Mouse (Mus musculus): ENCODE results near the gene Hp1bp3. TPM values are rescaled to one million over a fixed set of nuclear protein-coding genes. Genes with fewer than 3 reads are reported as not detected.
A peak's percentile ranks its signal among the peaks of the same experiment; 100 is the strongest.

Hp1bp3 gene
- polyA plus RNA-seq, 1 experiment from 2014 or later, result 133 TPM

- 48% methylated on average over 3 of the region's 3 CpGs for WGBS (ENCODE audit: missing documents)
- Histone ChIP-seq H3K4me3 (ENCODE audit: inconsistent target) (no peak overlapping the region), H3K79me2 (ENCODE audit: inconsistent target) (peaks cover 15% of the 10 kb centered on the region), H3K27ac (peak overlapping the region; percentile 52), H3K36me3 (ENCODE audit: inconsistent target) (peaks cover 7% of the 10 kb centered on the region; the same call in 1 of the 2 replicates)
Measured at GRCm38 (mm10) chr4:138213861-138214260, 2.2 kb upstream of the Hp1bp3 start.

GRCm38 (mm10) chr4:138215671-138216199 is 361 bp upstream of the Hp1bp3 start:
- Histone ChIP-seq H3K27ac (peak overlapping the region; percentile 80), H3K4me3 (ENCODE audit: inconsistent target) (peak overlapping the region; percentile 59), H3K36me3 (ENCODE audit: inconsistent target) (no peaks in the 10 kb centered on the region), H3K79me2 (ENCODE audit: inconsistent target) (peaks cover 34% of the 10 kb centered on the region)
- 55% methylated on average over 12 of the region's 13 CpGs for WGBS (ENCODE audit: missing documents)

GRCm38 (mm10) chr4:138216891-138217392 is 846 bp downstream of the Hp1bp3 start:
- peak overlapping the region; percentile 77; the same call in 1 of the 2 replicates for H3K4me3 ChIP-seq (ENCODE audit: inconsistent target)
- 0% methylated on average over 66 of the region's 68 CpGs for WGBS (ENCODE audit: missing documents)
- no peak overlapping the region for H3K27ac ChIP-seq
- 0 out of 2 replicates have a peak, but pooled peaks cover under 1% of the 10 kb centered on the region for H3K36me3 ChIP-seq (ENCODE audit: inconsistent target)
- peaks cover 46% of the 10 kb centered on the region for H3K79me2 ChIP-seq (ENCODE audit: inconsistent target)

- WGBS (ENCODE audit: missing documents), result 0% methylated on average over 13 of the region's 36 CpGs
- Histone ChIP-seq H3K4me3 (ENCODE audit: inconsistent target) (peak overlapping the region; percentile 77), H3K36me3 (ENCODE audit: inconsistent target) (peaks cover 5% of the 10 kb centered on the region; the same call in 1 of the 2 replicates), H3K27ac (peak overlapping the region; percentile 60), H3K79me2 (ENCODE audit: inconsistent target) (peaks cover 51% of the 10 kb centered on the region)
Measured at GRCm38 (mm10) chr4:138217441-138217840, 1.3 kb downstream of the Hp1bp3 start.

GRCm38 (mm10) chr4:138217951-138218685 is 2.0 kb downstream of the Hp1bp3 start:
- peaks cover 57% of the 10 kb centered on the region for H3K79me2 ChIP-seq (ENCODE audit: inconsistent target)
- H3K27ac ChIP-seq, result peak overlapping the region; percentile 60
- peaks cover 11% of the 10 kb centered on the region; the same call in 1 of the 2 replicates for H3K36me3 ChIP-seq (ENCODE audit: inconsistent target)
- peak overlapping the region; percentile 77 for H3K4me3 ChIP-seq (ENCODE audit: inconsistent target)
- WGBS (ENCODE audit: missing documents), result 59% methylated on average over 11 of the region's 11 CpGs

- peaks cover 62% of the 10 kb centered on the region for H3K79me2 ChIP-seq (ENCODE audit: inconsistent target)
- no peak overlapping the region for H3K4me3 ChIP-seq (ENCODE audit: inconsistent target)
- peaks cover 23% of the 10 kb centered on the region; the same call in 1 of the 2 replicates for H3K36me3 ChIP-seq (ENCODE audit: inconsistent target)
- 70% methylated on average over 5 of the region's 5 CpGs for WGBS (ENCODE audit: missing documents)
- no peak overlapping the region for H3K27ac ChIP-seq
Measured at GRCm38 (mm10) chr4:138219331-138219730, 3.2 kb downstream of the Hp1bp3 start.

- Histone ChIP-seq H3K79me2 (ENCODE audit: inconsistent target) (peaks cover 62% of the 10 kb centered on the region), H3K36me3 (ENCODE audit: inconsistent target) (peaks cover 34% of the 10 kb centered on the region), H3K27ac (no peak overlapping the region), H3K4me3 (ENCODE audit: inconsistent target) (no peak overlapping the region)
- WGBS (ENCODE audit: missing documents), result 62% methylated on average over 7 of the region's 7 CpGs
Measured at GRCm38 (mm10) chr4:138220761-138221160, 4.7 kb downstream of the Hp1bp3 start.

- 65% methylated on average over 5 of the region's 5 CpGs for WGBS (ENCODE audit: missing documents)
- no peak overlapping the region for H3K27ac ChIP-seq
- H3K4me3 ChIP-seq (ENCODE audit: inconsistent target), result no peak overlapping the region
- H3K36me3 ChIP-seq (ENCODE audit: inconsistent target), result peaks cover 41% of the 10 kb centered on the region
- peaks cover 62% of the 10 kb centered on the region for H3K79me2 ChIP-seq (ENCODE audit: inconsistent target)
Measured at GRCm38 (mm10) chr4:138221406-138221805, 5.3 kb downstream of the Hp1bp3 start.

GRCm38 (mm10) chr4:138222396-138222795 is 6.3 kb downstream of the Hp1bp3 start:
- peaks cover 46% of the 10 kb centered on the region for H3K36me3 ChIP-seq (ENCODE audit: inconsistent target)
- no peak overlapping the region for H3K27ac ChIP-seq
- H3K79me2 ChIP-seq (ENCODE audit: inconsistent target), result peaks cover 62% of the 10 kb centered on the region
- WGBS (ENCODE audit: missing documents), result 69% methylated on average over 5 of the region's 5 CpGs
- no peak overlapping the region for H3K4me3 ChIP-seq (ENCODE audit: inconsistent target)

GRCm38 (mm10) chr4:138223623-138224022 is 7.5 kb downstream of the Hp1bp3 start:
- no peak overlapping the region for H3K27ac ChIP-seq
- H3K36me3 ChIP-seq (ENCODE audit: inconsistent target), result peaks cover 59% of the 10 kb centered on the region
- peaks cover 49% of the 10 kb centered on the region for H3K79me2 ChIP-seq (ENCODE audit: inconsistent target)
- 33% methylated on average over 10 of the region's 10 CpGs for WGBS (ENCODE audit: missing documents)
- no peak overlapping the region for H3K4me3 ChIP-seq (ENCODE audit: inconsistent target)

GRCm38 (mm10) chr4:138246756-138247665 is 30.9 kb downstream of the Hp1bp3 start:
- peaks cover 30% of the 10 kb centered on the region for H3K36me3 ChIP-seq (ENCODE audit: inconsistent target)
- no peak overlapping the region for H3K27ac ChIP-seq
- no peaks in the 10 kb centered on the region for H3K79me2 ChIP-seq (ENCODE audit: inconsistent target)
- 58% methylated on average over 27 of the region's 27 CpGs for WGBS (ENCODE audit: missing documents)
- H3K4me3 ChIP-seq (ENCODE audit: inconsistent target), result no peak overlapping the region

- 4% methylated on average over 59 of the region's 74 CpGs for WGBS (ENCODE audit: missing documents)
- Histone ChIP-seq H3K79me2 (ENCODE audit: inconsistent target) (no peaks in the 10 kb centered on the region), H3K27ac (no peak within 1 kb of the TSS), H3K4me3 (ENCODE audit: inconsistent target) (peak within 1 kb of the TSS; percentile 12; the same call in 1 of the 2 replicates), H3K36me3 (ENCODE audit: inconsistent target) (no peaks in the 10 kb centered on the region)
Measured at GRCm38 (mm10) chr4:138250088-138250960, 34.2 kb downstream of the Hp1bp3 start, which contains the start of the genes Sh2d5 and Kif17. Sh2d5 (plus strand) TSS chr4:138250403. Kif17 (plus strand) TSS chr4:138250435.

- H3K27ac ChIP-seq, result no peak overlapping the region
- H3K36me3 ChIP-seq (ENCODE audit: inconsistent target), result no peaks in the 10 kb centered on the region
- 6% methylated on average over 14 of the region's 14 CpGs for WGBS (ENCODE audit: missing documents)
- H3K4me3 ChIP-seq (ENCODE audit: inconsistent target), result no peak overlapping the region; the same call in 1 of the 2 replicates
- H3K79me2 ChIP-seq (ENCODE audit: inconsistent target), result no peaks in the 10 kb centered on the region
Measured at GRCm38 (mm10) chr4:138251819-138252218, 35.7 kb downstream of the Hp1bp3 start.
